9 mouse cellular contexts compared by ENCODE assay signal in genomic region chr11:78803587-78804316, GRCm38 (mm10). TPM values are rescaled to one million over a fixed set of nuclear protein-coding genes. Genes with fewer than 3 reads are reported as not detected.
A peak's percentile ranks its signal among the peaks of the same experiment; 100 is the strongest.
DNase-seq lines count a peak whose midpoint lies in the region; ATAC-seq and TF ChIP-seq lines count a peak whose summit lies in the region.
"Had no signal": no experiment of that assay in that cellular context is flagged by ENCODE, and none has a peak within 500 bp of the region (broad histone marks: within the 10 kb centered on the region; RNA-seq: fewer than 3 reads in every experiment).

No protein-coding gene starts in this region.

- no peak for TF ChIP-seq CTCF in MEL (IDR thresholded peaks at IDR 0.05 in 2 of 3, conservative IDR thresholded peaks at IDR 0.05 in 1 of 3; ENCODE audit: control insufficient read depth in 1 of 3, insufficient read depth in 1 of 3, low read depth in 2 of 3, low read length in 3 of 3, poor library complexity in 1 of 3, severe bottlenecking in 1 of 3)
- TF ChIP-seq CTCF in liver, embryonic 14.5 days (IDR thresholded peaks at IDR 0.05; ENCODE audit: low read depth) = no peak
- no peak for TF ChIP-seq CTCF in stomach, postnatal 0 days (IDR thresholded peaks at IDR 0.05; ENCODE audit: low read depth)

- peaks cover 23 to 50% of the 10 kb centered on the region in 2 experiments for H3K4me1 ChIP-seq in MEL (ENCODE audit: control insufficient read depth in 1 of 2, insufficient read depth in 2 of 2, low read length in 2 of 2)
- H3K4me1 ChIP-seq in liver, embryonic 14.5 days (replicated peaks; ENCODE audit: control insufficient read depth in 2 of 2, insufficient read depth in 2 of 2, low read length in 1 of 2) = peaks cover 13 to 26% of the 10 kb centered on the region in 2 experiments
- H3K4me1 ChIP-seq in stomach, postnatal 0 days (replicated peaks; ENCODE audit: control insufficient read depth, insufficient read depth) = no peaks in the 10 kb centered on the region

- peaks cover 0 to 31% of the 10 kb centered on the region in 2 experiments; a peak in 2 of 4 replicates for H3K36me3 ChIP-seq in MEL (ENCODE audit: control insufficient read depth in 1 of 2, insufficient read depth in 2 of 2, low read length in 2 of 2)
- no peaks in the 10 kb centered on the region for H3K36me3 ChIP-seq in liver, embryonic 14.5 days (replicated peaks; ENCODE audit: control insufficient read depth, insufficient read depth, low read depth)
- no peaks in the 10 kb centered on the region for H3K36me3 ChIP-seq in stomach, postnatal 0 days (ENCODE audit: control insufficient read depth, insufficient read depth, low read length)

- TF ChIP-seq POLR2A in MEL (IDR thresholded peaks at IDR 0.05; ENCODE audit: control insufficient read depth in 1 of 2, insufficient read depth in 1 of 2, low read depth in 1 of 2, low read length in 2 of 2, poor library complexity in 1 of 2) = 0 out of 4 replicates have a peak, but pooled peaks of 1 of the 2 experiments have one; percentile 30

- H3K27ac ChIP-seq in MEL (ENCODE audit: control insufficient read depth, low read depth, low read length) = peak overlapping the region; percentile 15; the same call in 1 of the 2 replicates
- no peak overlapping the region for H3K27ac ChIP-seq in liver, embryonic 14.5 days
- H3K27ac ChIP-seq in stomach, postnatal 0 days (replicated peaks) = 0 out of 2 replicates have a peak overlapping the region, but pooled peaks have one; percentile 13

- TF ChIP-seq EP300 in MEL (IDR thresholded peaks at IDR 0.05; ENCODE audit: low read depth in 1 of 2, low read length in 2 of 2) = peak; percentile 69 to 70
- no peak for TF ChIP-seq EP300 in liver, embryonic 14.5 days (IDR thresholded peaks at IDR 0.05; ENCODE audit: low read depth)
- no peak for TF ChIP-seq EP300 in stomach, postnatal 0 days (optimal IDR thresholded peaks at IDR 0.05)

- no peaks in the 10 kb centered on the region for H3K9me3 ChIP-seq in MEL (replicated peaks; ENCODE audit: insufficient read depth, low read length)
- H3K9me3 ChIP-seq in liver, embryonic 14.5 days (ENCODE audit: control insufficient read depth, low read length) = no peaks in the 10 kb centered on the region
- no peaks in the 10 kb centered on the region for H3K9me3 ChIP-seq in stomach, postnatal 0 days (ENCODE audit: control insufficient read depth, low read length)

- H3K27me3 ChIP-seq in MEL (ENCODE audit: control insufficient read depth in 1 of 2, insufficient read depth in 2 of 2, low read length in 2 of 2) = no peaks in the 10 kb centered on the region
- H3K27me3 ChIP-seq in liver, embryonic 14.5 days (ENCODE audit: control insufficient read depth, insufficient read depth, low read length) = no peaks in the 10 kb centered on the region
- no peaks in the 10 kb centered on the region for H3K27me3 ChIP-seq in stomach, postnatal 0 days (ENCODE audit: control insufficient read depth, insufficient read depth, low read length)

- no peak for ATAC-seq in liver, embryonic 14.5 days (ENCODE audit: insufficient read depth)
- no peak for ATAC-seq in stomach, postnatal 0 days (ENCODE audit: low FRiP score, low TSS enrichment)
- ATAC-seq in activated CD4-positive, CD25-positive, alpha-beta regulatory T cell, adult 4 months = no peak

- no peaks in the 10 kb centered on the region for H3K79me2 ChIP-seq in MEL (ENCODE audit: control insufficient read depth, insufficient read depth, low read length, poor library complexity)

- peak; percentile 40 to 60 for DNase-seq in frontal cortex, postnatal 10 days (ENCODE audit: low spot score in 2 of 2)
- DNase-seq in frontal cortex, postnatal 14 days (ENCODE audit: low spot score in 2 of 2) = no peak
- DNase-seq in MEL (ENCODE audit: low read depth, low spot score) = peak; percentile 86
- DNase-seq in cerebellum, adult 8-10 months = peak; percentile 32
- DNase-seq in heart, adult 9 months (ENCODE audit: low spot score in 2 of 2) = peak; percentile 80 to 89
- DNase-seq in liver, embryonic 14.5 days (ENCODE audit: low read depth in 3 of 3, low spot score in 3 of 3) = no peak
- DNase-seq in stomach, postnatal 0 days (ENCODE audit: low spot score) = peak; percentile 34
- DNase-seq: lung, embryonic 14.5 days had no signal

- peak overlapping the region; percentile 21 to 35 for H3K4me3 ChIP-seq in MEL (ENCODE audit: control insufficient read depth in 1 of 2, insufficient read depth in 1 of 2, low read depth in 2 of 2, low read length in 2 of 2)
- no peak overlapping the region for H3K4me3 ChIP-seq in liver, embryonic 14.5 days (ENCODE audit: insufficient read depth in 1 of 2, low read depth in 2 of 2, low read length in 2 of 2)
- H3K4me3 ChIP-seq in stomach, postnatal 0 days (ENCODE audit: low read depth, low read length) = no peak overlapping the region

- no peak for TF ChIP-seq RAD21 in MEL (IDR thresholded peaks at IDR 0.05; ENCODE audit: low read depth, low read length)

- peak overlapping the region; percentile 18 for H3K9ac ChIP-seq in MEL (ENCODE audit: control insufficient read depth, low read depth, low read length, poor library complexity, severe bottlenecking)
- H3K9ac ChIP-seq in liver, embryonic 14.5 days (replicated peaks) = no peak overlapping the region
- no peak overlapping the region for H3K9ac ChIP-seq in stomach, postnatal 0 days (ENCODE audit: low read length)
- H3K9ac ChIP-seq: lung, embryonic 14.5 days had no signal

- WGBS in liver, embryonic 14.5 days (ENCODE audit: insufficient replicate concordance) = 46% methylated on average over 14 of the region's 14 CpGs
- WGBS in stomach, postnatal 0 days = 48% methylated on average over 14 of the region's 14 CpGs

- peak overlapping the region; percentile 6; the same call in 1 of the 2 replicates for H3K4me2 ChIP-seq in liver, embryonic 14.5 days (ENCODE audit: low read depth)
- no peak overlapping the region for H3K4me2 ChIP-seq in stomach, postnatal 0 days (replicated peaks; ENCODE audit: low read depth)
- H3K4me2 ChIP-seq: lung, embryonic 14.5 days had no signal

TF ChIP-seq in MEL, 35 proteins besides CTCF, POLR2A, EP300 and RAD21 (continues in another document):
- peak; percentile 26; the same call in 1 of the 2 replicates for TF ChIP-seq MAZ (IDR thresholded peaks at IDR 0.05; ENCODE audit: low read depth, low read length)
- TF ChIP-seq NRF1 (IDR thresholded peaks at IDR 0.05; ENCODE audit: insufficient read depth, low read depth, low read length, poor library complexity, severe bottlenecking) = no peak
- TF ChIP-seq GATA1 (IDR thresholded peaks at IDR 0.05; ENCODE audit: low read depth, low read length) = peak; percentile 67
- TF ChIP-seq ZNF384 (IDR thresholded peaks at IDR 0.05; ENCODE audit: low read depth, low read length) = no peak
- no peak for TF ChIP-seq MEF2A (IDR thresholded peaks at IDR 0.05; ENCODE audit: extremely low read depth, insufficient replicate concordance, low read depth, low read length, poor library complexity, severe bottlenecking)
- no peak for TF ChIP-seq E2F4 (IDR thresholded peaks at IDR 0.05; ENCODE audit: borderline replicate concordance, low read depth, low read length)
- no peak for TF ChIP-seq NELFE (IDR thresholded peaks at IDR 0.05; ENCODE audit: low read depth, low read length)
- TF ChIP-seq BHLHE40 (IDR thresholded peaks at IDR 0.05; ENCODE audit: borderline replicate concordance, low read depth, low read length) = no peak
- no peak for TF ChIP-seq UBTF (IDR thresholded peaks at IDR 0.05; ENCODE audit: borderline replicate concordance, insufficient read depth, low read depth, low read length)
- TF ChIP-seq MAX (IDR thresholded peaks at IDR 0.05; ENCODE audit: low read length) = peak; percentile 67; the same call in 1 of the 2 replicates
- TF ChIP-seq TBP (IDR thresholded peaks at IDR 0.05; ENCODE audit: low read depth, low read length) = peak; percentile 50; the same call in 1 of the 2 replicates
- TF ChIP-seq CHD2 (IDR thresholded peaks at IDR 0.05; ENCODE audit: low read length) = no peak
- TF ChIP-seq ZMIZ1 (IDR thresholded peaks at IDR 0.05; ENCODE audit: low read depth, low read length) = no peak
- peak; percentile 82 for TF ChIP-seq TCF12 (IDR thresholded peaks at IDR 0.05; ENCODE audit: low read depth, low read length)
- no peak for TF ChIP-seq ZC3H11A (IDR thresholded peaks at IDR 0.05; ENCODE audit: low read depth, low read length)
- no peak for TF ChIP-seq KAT2A (conservative IDR thresholded peaks at IDR 0.05; ENCODE audit: low read depth, low read length)
- TF ChIP-seq ZKSCAN1 (IDR thresholded peaks at IDR 0.05; ENCODE audit: low read depth, low read length) = no peak
- no peak for TF ChIP-seq GABPA (IDR thresholded peaks at IDR 0.05; ENCODE audit: low read depth, low read length)
- 0 out of 2 replicates have a peak, but pooled peaks have one; percentile 7 for TF ChIP-seq MYB (IDR thresholded peaks at IDR 0.05; ENCODE audit: low read depth, low read length)
- TF ChIP-seq JUND (IDR thresholded peaks at IDR 0.05; ENCODE audit: low read depth, low read length) = no peak
- peak; percentile 3; the same call in 1 of the 2 replicates for TF ChIP-seq ELF1 (IDR thresholded peaks at IDR 0.05; ENCODE audit: low read depth, low read length)
- TF ChIP-seq MXI1 (IDR thresholded peaks at IDR 0.05; ENCODE audit: low read depth, low read length) = peak; percentile 75
- peak; percentile 77 for TF ChIP-seq RCOR1 (IDR thresholded peaks at IDR 0.05; ENCODE audit: low read depth, low read length)
- no peak for TF ChIP-seq CHD1 (IDR thresholded peaks at IDR 0.05; ENCODE audit: low read depth, low read length)

RNA-seq across cellular contexts. Expression of gene Lyrm9, which starts 22.6 kb away (rescaled TPM):
- 31.6 and 37.5 TPM in 2 replicates for total RNA-seq in MEL (2012; rRNA removed)
- polyA plus RNA-seq in MEL (2012; ENCODE audit: insufficient read depth in 1 of 2, insufficient read length in 2 of 2, low read depth in 1 of 2, low replicate concordance in 2 of 2, missing spikeins in 1 of 2) = 10 to 100 TPM in 1 of 2 experiments, not detected in 1; 48.6 TPM
- 3.8 and 12.4 TPM in 2 replicates for polyA plus RNA-seq in liver, embryonic 14.5 days (2012; rRNA removed)
- 18.1 and 20.4 TPM in 2 replicates for polyA plus RNA-seq in liver, embryonic 14.5 days (2014; fragmentation: Nextera tagmentation; extraction: Ambion mirVana)
- polyA plus RNA-seq in stomach, postnatal 0 days (2015; fragmentation: Nextera tagmentation; extraction: Ambion mirVana) = 19.5 and 20.1 TPM in 2 replicates
- 10 to 100 TPM; 26.4 to 33.4 TPM for polyA plus RNA-seq in activated CD4-positive, CD25-positive, alpha-beta regulatory T cell, adult 4 months (2017; shearing (Covaris generic))

RNA-seq across cellular contexts. Expression of gene Ccnq, which starts 52.2 kb away (rescaled TPM):
- 74.1 and 77.5 TPM in 2 replicates for total RNA-seq in MEL (2012; rRNA removed)
- polyA plus RNA-seq in MEL (2012; ENCODE audit: insufficient read depth in 1 of 2, insufficient read length in 2 of 2, low read depth in 1 of 2, low replicate concordance in 2 of 2, missing spikeins in 1 of 2) = 10 to 100 TPM in 1 of 2 experiments, not detected in 1; 80.5 TPM
- polyA plus RNA-seq in liver, embryonic 14.5 days (2012; rRNA removed) = 18.3 and 21.0 TPM in 2 replicates
- polyA plus RNA-seq in liver, embryonic 14.5 days (2014; fragmentation: Nextera tagmentation; extraction: Ambion mirVana) = 19.8 and 20.0 TPM in 2 replicates
- polyA plus RNA-seq in stomach, postnatal 0 days (2015; fragmentation: Nextera tagmentation; extraction: Ambion mirVana) = 30.4 and 31.8 TPM in 2 replicates
- 10 to 100 TPM; 38.4 to 46.6 TPM for polyA plus RNA-seq in activated CD4-positive, CD25-positive, alpha-beta regulatory T cell, adult 4 months (2017; shearing (Covaris generic))

Comparison
In these comparisons a context has a peak if more than half of its experiments do, and no peak if none do; other contexts are left out.
1. DNase-seq: peak in frontal cortex, postnatal 10 days (2 of 2), MEL (single experiment), cerebellum, adult 8-10 months (single experiment), heart, adult 9 months (2 of 2) and stomach, postnatal 0 days (single experiment); none in frontal cortex, postnatal 14 days (0 of 2) and liver, embryonic 14.5 days (0 of 3).
2. H3K4me3 ChIP-seq: peak in MEL (2 of 2); none in liver, embryonic 14.5 days (0 of 2) and stomach, postnatal 0 days (single experiment).